In genomic region chr2:149939586-149939985, GRCm38 (mm10) we compare ENCODE assay signal across 18 mouse cellular contexts.
A peak's percentile ranks its signal among the peaks of the same experiment; 100 is the strongest.
DNase-seq lines count a peak whose midpoint lies in the region; ATAC-seq and TF ChIP-seq lines count a peak whose summit lies in the region.
"Had no signal": no experiment of that assay in that cellular context is flagged by ENCODE, and none has a peak within 500 bp of the region (broad histone marks: within the 10 kb centered on the region; RNA-seq: fewer than 3 reads in every experiment).

No protein-coding gene starts in this region.

- H3K4me2 ChIP-seq in liver, embryonic 12.5 days, result no peak overlapping the region
- H3K4me2 ChIP-seq: embryonic facial prominence, embryonic 13.5 days; embryonic facial prominence, embryonic 15.5 days; forebrain, embryonic 12.5 days had no signal

- TF ChIP-seq EP300 in ES-Bruce4 (IDR thresholded peaks at IDR 0.05; ENCODE audit: insufficient read depth, low read depth, low read length), result 0 out of 2 replicates have a peak, but pooled peaks have one; percentile 14

- TF ChIP-seq POLR2A in ES-Bruce4 (IDR thresholded peaks at IDR 0.05; ENCODE audit: insufficient read depth, low read length), result no peak

- H3K36me3 ChIP-seq in ES-Bruce4 (ENCODE audit: control insufficient read depth, insufficient read depth, low read length, poor library complexity, severe bottlenecking), result no peaks in the 10 kb centered on the region
- no peaks in the 10 kb centered on the region for H3K36me3 ChIP-seq in liver, embryonic 12.5 days
- H3K36me3 ChIP-seq: embryonic facial prominence, embryonic 13.5 days; embryonic facial prominence, embryonic 15.5 days; forebrain, embryonic 10.5 days; forebrain, embryonic 12.5 days had no signal

- no peak overlapping the region for H3K4me3 ChIP-seq in ES-Bruce4 (ENCODE audit: low read depth, low read length)
- no peak overlapping the region for H3K4me3 ChIP-seq in liver, embryonic 12.5 days
- H3K4me3 ChIP-seq: embryonic facial prominence, embryonic 13.5 days; embryonic facial prominence, embryonic 15.5 days; erythroblast, embryonic 14.5 days; forebrain, embryonic 10.5 days; forebrain, embryonic 12.5 days had no signal

- DNase-seq in ES-CJ7 (ENCODE audit: low read depth, low spot score), result peak; percentile 84
- peak; percentile 83 for DNase-seq in R1 (ENCODE audit: low read depth, low spot score)
- DNase-seq in gastrocnemius, postnatal 36 days, result no peak
- no peak for DNase-seq in layer of hippocampus, adult 9-11 months
- DNase-seq: adrenal gland, postnatal 25 days; cerebellum, adult 11 months; cerebellum, adult 8-10 months; embryo, embryonic 11 days had no signal

- no peaks in the 10 kb centered on the region; the same call in 1 of the 2 replicates for H3K9me3 ChIP-seq in ES-Bruce4 (replicated peaks; ENCODE audit: control insufficient read depth, insufficient read depth, low read length, poor library complexity, severe bottlenecking)
- H3K9me3 ChIP-seq in liver, embryonic 12.5 days (replicated peaks), result no peaks in the 10 kb centered on the region
- H3K9me3 ChIP-seq: embryonic facial prominence, embryonic 13.5 days; embryonic facial prominence, embryonic 15.5 days; forebrain, embryonic 10.5 days; forebrain, embryonic 12.5 days had no signal

- H3K9ac ChIP-seq in ES-Bruce4 (ENCODE audit: low read depth, poor library complexity, severe bottlenecking), result no peak overlapping the region
- no peak overlapping the region for H3K9ac ChIP-seq in liver, embryonic 12.5 days
- H3K9ac ChIP-seq: embryonic facial prominence, embryonic 13.5 days; embryonic facial prominence, embryonic 15.5 days; forebrain, embryonic 12.5 days had no signal

- intact Hi-C loops in gastrocnemius, postnatal 36 days (cut with DNase I), result no loop called here

- no peaks in the 10 kb centered on the region for H3K27me3 ChIP-seq in ES-Bruce4 (ENCODE audit: control insufficient read depth, insufficient read depth, low read length, poor library complexity, severe bottlenecking)
- H3K27me3 ChIP-seq in liver, embryonic 12.5 days (replicated peaks), result no peaks in the 10 kb centered on the region
- H3K27me3 ChIP-seq: embryonic facial prominence, embryonic 13.5 days; embryonic facial prominence, embryonic 15.5 days; forebrain, embryonic 12.5 days had no signal

- no peak for ATAC-seq in liver, embryonic 12.5 days
- ATAC-seq: CD4-positive, CD25-positive, alpha-beta regulatory T cell, adult 4 months; forebrain, embryonic 14.5 days; forebrain, embryonic 16.5 days had no signal

- WGBS in liver, embryonic 12.5 days (ENCODE audit: insufficient replicate concordance), result 15% methylated on average over 2 of the region's 2 CpGs

- H3K4me1 ChIP-seq in ES-Bruce4 (ENCODE audit: control insufficient read depth, insufficient read depth, low read length), result no peaks in the 10 kb centered on the region
- no peaks in the 10 kb centered on the region for H3K4me1 ChIP-seq in liver, embryonic 12.5 days
- H3K4me1 ChIP-seq: embryonic facial prominence, embryonic 13.5 days; embryonic facial prominence, embryonic 15.5 days had no signal

- H3K27ac ChIP-seq in ES-Bruce4 (ENCODE audit: insufficient read depth, low read length), result no peak overlapping the region
- H3K27ac ChIP-seq in liver, embryonic 12.5 days, result no peak overlapping the region
- H3K27ac ChIP-seq: embryonic facial prominence, embryonic 13.5 days; embryonic facial prominence, embryonic 15.5 days; forebrain, embryonic 10.5 days; forebrain, embryonic 12.5 days had no signal

- TF ChIP-seq CTCF in ES-Bruce4 (IDR thresholded peaks at IDR 0.05; ENCODE audit: low read depth, low read length), result no peak

Comparison
In these comparisons a context has a peak if more than half of its experiments do, and no peak if none do; other contexts are left out.
1. DNase-seq: peak in ES-CJ7 (single experiment) and R1 (single experiment); none in gastrocnemius, postnatal 36 days (0 of 2) and layer of hippocampus, adult 9-11 months (single experiment).